Comparison of ENCODE assay signal across 18 mouse cellular contexts in genomic region chr14:26436304-26436703, GRCm38 (mm10).
DNase-seq lines count a peak whose midpoint lies in the region; ATAC-seq and TF ChIP-seq lines count a peak whose summit lies in the region.
"Had no signal": no experiment of that assay in that cellular context is flagged by ENCODE, and none has a peak within 500 bp of the region (broad histone marks: within the 10 kb centered on the region; RNA-seq: fewer than 3 reads in every experiment).

No protein-coding gene starts in this region.

- H3K4me2 ChIP-seq in lung, embryonic 14.5 days = no peak overlapping the region
- H3K4me2 ChIP-seq: heart, embryonic 11.5 days; hindbrain, embryonic 13.5 days; liver, embryonic 11.5 days; neural tube, embryonic 12.5 days had no signal

- intact Hi-C loops in heart, adult 2 months (cut with DNase I) = no loop called here
- intact Hi-C loops in heart, postnatal 10 days (cut with DNase I) = no loop called here

- no peaks in the 10 kb centered on the region for H3K27me3 ChIP-seq in heart, adult 2 months (ENCODE audit: control insufficient read depth, insufficient read depth, low read length)
- H3K27me3 ChIP-seq in lung, embryonic 14.5 days (ENCODE audit: insufficient read depth, low read length) = no peaks in the 10 kb centered on the region
- H3K27me3 ChIP-seq in ES-Bruce4 (ENCODE audit: control insufficient read depth, insufficient read depth, low read length, poor library complexity, severe bottlenecking) = no peaks in the 10 kb centered on the region
- H3K27me3 ChIP-seq: hindbrain, embryonic 13.5 days; neural tube, embryonic 12.5 days had no signal

- peak; percentile 66 for TF ChIP-seq CTCF in heart, adult 2 months (IDR thresholded peaks at IDR 0.05)
- TF ChIP-seq CTCF in lung, embryonic 14.5 days (IDR thresholded peaks at IDR 0.05; ENCODE audit: low read depth) = peak; percentile 61
- TF ChIP-seq CTCF in ES-Bruce4 (IDR thresholded peaks at IDR 0.05; ENCODE audit: low read depth, low read length) = peak; percentile 13

- no peak for ATAC-seq in lung, embryonic 14.5 days (ENCODE audit: insufficient read depth)
- ATAC-seq in megakaryocyte progenitor cell, adult 5-6 weeks (replicated peaks; ENCODE audit: poor library complexity) = peak; percentile 14; the same call in 1 of the 2 replicates
- ATAC-seq: CD4-positive, CD25-positive, alpha-beta regulatory T cell, adult 4 months; forebrain, embryonic 16.5 days had no signal

- DNase-seq in heart, adult 2 months = no peak
- no peak for DNase-seq in heart, postnatal 4 days
- DNase-seq in lung, embryonic 14.5 days = no peak
- DNase-seq in lung, adult 18-20 months = no peak
- no peak for DNase-seq in neural tube, embryonic 10.5 days (ENCODE audit: extremely low spot score, low spot score)
- no peak for DNase-seq in heart, postnatal 10 days
- DNase-seq: gastrocnemius, postnatal 10 days; kidney, adult 8-10 months; lung, postnatal 4 days; midbrain, embryonic 14.5 days had no signal

- no peak for TF ChIP-seq EP300 in heart, adult 2 months (IDR thresholded peaks at IDR 0.05; ENCODE audit: insufficient read depth, low read depth, low read length)
- no peak for TF ChIP-seq EP300 in ES-Bruce4 (IDR thresholded peaks at IDR 0.05; ENCODE audit: insufficient read depth, low read depth, low read length)

- H3K79me2 ChIP-seq in heart, adult 2 months (replicated peaks; ENCODE audit: control insufficient read depth, insufficient read depth, low read length) = peaks cover 5% of the 10 kb centered on the region; the same call in 1 of the 2 replicates

- no peak overlapping the region for H3K9ac ChIP-seq in heart, adult 2 months (ENCODE audit: low read depth, low read length)
- H3K9ac ChIP-seq in lung, embryonic 14.5 days = no peak overlapping the region
- no peak overlapping the region for H3K9ac ChIP-seq in ES-Bruce4 (ENCODE audit: low read depth, poor library complexity, severe bottlenecking)
- H3K9ac ChIP-seq: hindbrain, embryonic 13.5 days; neural tube, embryonic 12.5 days had no signal

- H3K4me3 ChIP-seq in heart, adult 2 months = no peak overlapping the region
- no peak overlapping the region for H3K4me3 ChIP-seq in lung, embryonic 14.5 days (ENCODE audit: low read depth, low read length)
- no peak overlapping the region for H3K4me3 ChIP-seq in ES-Bruce4 (ENCODE audit: low read depth, low read length)
- H3K4me3 ChIP-seq: hindbrain, embryonic 13.5 days; neural tube, embryonic 12.5 days had no signal

- peaks cover 48% of the 10 kb centered on the region for H3K36me3 ChIP-seq in heart, adult 2 months (ENCODE audit: control insufficient read depth, insufficient read depth, low read length)
- peaks cover 29% of the 10 kb centered on the region; the same call in 1 of the 2 replicates for H3K36me3 ChIP-seq in lung, embryonic 14.5 days (ENCODE audit: insufficient read depth)
- H3K36me3 ChIP-seq in ES-Bruce4 (ENCODE audit: control insufficient read depth, insufficient read depth, low read length, poor library complexity, severe bottlenecking) = peaks cover 5% of the 10 kb centered on the region; the same call in 1 of the 2 replicates

- no peak overlapping the region for H3K27ac ChIP-seq in heart, adult 2 months
- no peak overlapping the region for H3K27ac ChIP-seq in lung, embryonic 14.5 days (ENCODE audit: low read depth)
- no peak overlapping the region for H3K27ac ChIP-seq in ES-Bruce4 (ENCODE audit: insufficient read depth, low read length)
- H3K27ac ChIP-seq: hindbrain, embryonic 13.5 days; neural tube, embryonic 12.5 days had no signal

- no peak for TF ChIP-seq POLR2A in heart, adult 2 months (IDR thresholded peaks at IDR 0.05; ENCODE audit: insufficient read depth, low read depth, low read length)
- no peak for TF ChIP-seq POLR2A in ES-Bruce4 (IDR thresholded peaks at IDR 0.05; ENCODE audit: insufficient read depth, low read length)

- peaks cover 2% of the 10 kb centered on the region; the same call in 1 of the 2 replicates for H3K4me1 ChIP-seq in heart, adult 2 months (ENCODE audit: control insufficient read depth, insufficient read depth, low read length)
- no peaks in the 10 kb centered on the region for H3K4me1 ChIP-seq in lung, embryonic 14.5 days (ENCODE audit: insufficient read depth)
- no peaks in the 10 kb centered on the region for H3K4me1 ChIP-seq in ES-Bruce4 (ENCODE audit: control insufficient read depth, insufficient read depth, low read length)
- H3K4me1 ChIP-seq: hindbrain, embryonic 13.5 days; neural tube, embryonic 12.5 days had no signal

- H3K9me3 ChIP-seq in lung, embryonic 14.5 days (ENCODE audit: low read depth, low read length) = no peaks in the 10 kb centered on the region
- H3K9me3 ChIP-seq in ES-Bruce4 (replicated peaks; ENCODE audit: control insufficient read depth, insufficient read depth, low read length, poor library complexity, severe bottlenecking) = no peaks in the 10 kb centered on the region
- H3K9me3 ChIP-seq: hindbrain, embryonic 13.5 days; neural tube, embryonic 12.5 days had no signal

Comparison
In these comparisons a context has a peak if more than half of its experiments do, and no peak if none do; other contexts are left out.
1. CTCF ChIP-seq: peak in every context shown above with its lines; median percentile 66 in heart, adult 2 months; 61 in lung, embryonic 14.5 days; 13 in ES-Bruce4.